ENCODE assay signal across 30 mouse cellular contexts in the genomic region with DNA sequence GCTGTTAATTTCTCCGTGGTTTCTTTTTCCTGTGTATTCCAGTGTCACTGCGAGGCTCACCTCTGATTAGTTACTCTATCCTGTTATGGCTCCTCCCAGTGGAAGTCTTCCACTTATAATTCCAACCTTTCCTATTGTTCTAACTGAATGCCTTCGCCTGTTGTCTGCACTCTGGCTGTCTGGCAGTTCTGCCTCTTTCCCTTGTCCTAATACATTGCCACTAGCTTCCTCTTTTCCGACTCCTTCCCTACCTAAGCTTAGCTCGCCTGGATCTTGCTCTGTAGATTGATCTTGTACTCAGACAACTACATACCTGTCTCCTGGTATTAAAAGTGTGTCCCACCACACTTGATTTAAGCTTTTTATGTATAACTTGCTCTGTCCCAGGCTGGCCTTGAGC. TPM values are rescaled to one million over a fixed set of nuclear protein-coding genes. Genes with fewer than 3 reads are reported as not detected.
DNase-seq lines count a peak whose midpoint lies in the region; ATAC-seq and TF ChIP-seq lines count a peak whose summit lies in the region.
"Had no signal": no experiment of that assay in that cellular context is flagged by ENCODE, and none has a peak within 500 bp of the region (broad histone marks: within the 10 kb centered on the region; RNA-seq: fewer than 3 reads in every experiment).

No protein-coding gene starts in this region.

- H3K36me3 ChIP-seq in heart, embryonic 13.5 days: peaks cover 77% of the 10 kb centered on the region
- peaks cover 12% of the 10 kb centered on the region; the same call in 1 of the 2 replicates for H3K36me3 ChIP-seq in kidney, postnatal 0 days (ENCODE audit: insufficient read depth, low read length)
- peaks cover 32% of the 10 kb centered on the region for H3K36me3 ChIP-seq in kidney, embryonic 16.5 days (ENCODE audit: insufficient read depth, low read length)
- peaks cover 79% of the 10 kb centered on the region for H3K36me3 ChIP-seq in hindbrain, embryonic 14.5 days (replicated peaks; ENCODE audit: control insufficient read depth, insufficient read depth)

- peak; percentile 2; the same call in 1 of the 2 replicates for TF ChIP-seq CTCF in kidney, postnatal 0 days (IDR thresholded peaks at IDR 0.05; ENCODE audit: low read depth)

- no peaks in the 10 kb centered on the region for H3K27me3 ChIP-seq in heart, embryonic 13.5 days (replicated peaks)
- no peaks in the 10 kb centered on the region for H3K27me3 ChIP-seq in kidney, postnatal 0 days (ENCODE audit: insufficient read depth, low read length)
- H3K27me3 ChIP-seq in kidney, embryonic 16.5 days (ENCODE audit: insufficient read depth, low read length): no peaks in the 10 kb centered on the region
- H3K27me3 ChIP-seq in hindbrain, embryonic 14.5 days (ENCODE audit: control insufficient read depth, insufficient read depth, low read length): no peaks in the 10 kb centered on the region
- H3K27me3 ChIP-seq: CH12.LX; embryonic facial prominence, embryonic 12.5 days; embryonic facial prominence, embryonic 15.5 days; heart, embryonic 12.5 days; hindbrain, embryonic 13.5 days had no signal

- no peak for DNase-seq in heart, adult 8-10 months (ENCODE audit: low spot score)
- DNase-seq in kidney, postnatal 0 days (ENCODE audit: low spot score): no peak
- DNase-seq in hindbrain, embryonic 14.5 days (ENCODE audit: low spot score): no peak
- DNase-seq: adrenal gland, adult 8-10 months; adrenal gland, postnatal 25 days; B cell, adult 2 months; cerebellum, adult 18-20 months; cerebellum, adult 9-10 months; cerebellum, postnatal 14 days; forebrain, postnatal 0 days; gastrocnemius, adult 2 months; gastrocnemius, postnatal 14 days; heart, adult 2 months; heart, postnatal 36 days; kidney, adult 18-20 months had no signal

- H3K4me3 ChIP-seq in heart, embryonic 13.5 days: no peak overlapping the region
- no peak overlapping the region for H3K4me3 ChIP-seq in kidney, postnatal 0 days (replicated peaks; ENCODE audit: low read depth, low read length)
- H3K4me3 ChIP-seq in kidney, embryonic 16.5 days (ENCODE audit: low read length): no peak overlapping the region
- no peak overlapping the region for H3K4me3 ChIP-seq in hindbrain, embryonic 14.5 days (replicated peaks; ENCODE audit: low read length)
- H3K4me3 ChIP-seq: embryonic facial prominence, embryonic 12.5 days; embryonic facial prominence, embryonic 15.5 days; gastrocnemius, adult 2 months; heart, adult 2 months; heart, embryonic 12.5 days; hindbrain, embryonic 10.5 days; hindbrain, embryonic 13.5 days had no signal

- H3K4me1 ChIP-seq in heart, embryonic 13.5 days: peaks cover 7% of the 10 kb centered on the region
- H3K4me1 ChIP-seq in kidney, postnatal 0 days (replicated peaks; ENCODE audit: insufficient read depth, low read length): no peaks in the 10 kb centered on the region
- no peaks in the 10 kb centered on the region for H3K4me1 ChIP-seq in kidney, embryonic 16.5 days (ENCODE audit: insufficient read depth, low read length)
- no peaks in the 10 kb centered on the region for H3K4me1 ChIP-seq in hindbrain, embryonic 14.5 days (replicated peaks; ENCODE audit: control insufficient read depth, insufficient read depth, low read length)
- H3K4me1 ChIP-seq: embryonic facial prominence, embryonic 12.5 days; embryonic facial prominence, embryonic 15.5 days; hindbrain, embryonic 10.5 days; hindbrain, embryonic 13.5 days had no signal

- H3K9me3 ChIP-seq in heart, embryonic 13.5 days: no peaks in the 10 kb centered on the region
- no peaks in the 10 kb centered on the region for H3K9me3 ChIP-seq in kidney, postnatal 0 days (replicated peaks; ENCODE audit: low read length)
- no peaks in the 10 kb centered on the region for H3K9me3 ChIP-seq in kidney, embryonic 16.5 days (ENCODE audit: low read length)
- H3K9me3 ChIP-seq in hindbrain, embryonic 14.5 days (ENCODE audit: control insufficient read depth, low read length): no peaks in the 10 kb centered on the region
- H3K9me3 ChIP-seq: embryonic facial prominence, embryonic 12.5 days; embryonic facial prominence, embryonic 15.5 days; G1E; heart, embryonic 12.5 days; hindbrain, embryonic 10.5 days; hindbrain, embryonic 13.5 days had no signal

- 53% methylated on average over 5 of the region's 5 CpGs for WGBS in heart, embryonic 13.5 days
- WGBS in kidney, postnatal 0 days: 74% methylated on average over 5 of the region's 5 CpGs
- 80% methylated on average over 5 of the region's 5 CpGs for WGBS in kidney, embryonic 16.5 days
- 90% methylated on average over 5 of the region's 5 CpGs for WGBS in hindbrain, embryonic 14.5 days

- 0 out of 2 replicates have a peak overlapping the region, but pooled peaks have one; percentile 15 for H3K27ac ChIP-seq in heart, embryonic 13.5 days (replicated peaks)
- H3K27ac ChIP-seq in kidney, postnatal 0 days: no peak overlapping the region
- H3K27ac ChIP-seq in kidney, embryonic 16.5 days (ENCODE audit: low read length): no peak overlapping the region
- no peak overlapping the region for H3K27ac ChIP-seq in hindbrain, embryonic 14.5 days
- H3K27ac ChIP-seq: embryonic facial prominence, embryonic 12.5 days; embryonic facial prominence, embryonic 15.5 days; gastrocnemius, adult 2 months; heart, adult 2 months; hindbrain, embryonic 10.5 days; hindbrain, embryonic 13.5 days; hindbrain, postnatal 0 days had no signal

- ATAC-seq in heart, embryonic 13.5 days (ENCODE audit: extremely low read depth, insufficient number of reproducible peaks, low FRiP score, low TSS enrichment): no peak
- no peak for ATAC-seq in kidney, postnatal 0 days (replicated peaks; ENCODE audit: low FRiP score, low read depth)
- no peak for ATAC-seq in kidney, embryonic 16.5 days (ENCODE audit: low FRiP score, low TSS enrichment)
- peak; percentile 20; the same call in 1 of the 2 replicates for ATAC-seq in megakaryocyte progenitor cell, adult 5-6 weeks (replicated peaks; ENCODE audit: poor library complexity)
- ATAC-seq in hindbrain, embryonic 14.5 days (ENCODE audit: low FRiP score): no peak
- ATAC-seq: activated CD4-positive, CD25-positive, alpha-beta regulatory T cell, adult 4 months; forebrain, embryonic 14.5 days; forebrain, postnatal 0 days; hindbrain, postnatal 0 days; inflammation-experienced regulatory T-cells, adult 6 months; intestine, embryonic 16.5 days had no signal

- H3K9ac ChIP-seq in heart, embryonic 13.5 days: no peak overlapping the region
- H3K9ac ChIP-seq in kidney, postnatal 0 days (ENCODE audit: low read depth, low read length): no peak overlapping the region
- no peak overlapping the region for H3K9ac ChIP-seq in kidney, embryonic 16.5 days (replicated peaks; ENCODE audit: low read length)
- H3K9ac ChIP-seq in hindbrain, embryonic 14.5 days: no peak overlapping the region
- H3K9ac ChIP-seq: embryonic facial prominence, embryonic 12.5 days; embryonic facial prominence, embryonic 15.5 days; forebrain, postnatal 0 days; heart, embryonic 12.5 days; hindbrain, embryonic 13.5 days had no signal

- H3K4me2 ChIP-seq in heart, embryonic 13.5 days: no peak overlapping the region
- H3K4me2 ChIP-seq in kidney, postnatal 0 days (ENCODE audit: low read length): no peak overlapping the region
- no peak overlapping the region for H3K4me2 ChIP-seq in kidney, embryonic 16.5 days (replicated peaks; ENCODE audit: low read depth, low read length)
- no peak overlapping the region for H3K4me2 ChIP-seq in hindbrain, embryonic 14.5 days (replicated peaks)
- H3K4me2 ChIP-seq: embryonic facial prominence, embryonic 12.5 days; embryonic facial prominence, embryonic 15.5 days; heart, embryonic 12.5 days; hindbrain, embryonic 13.5 days had no signal

RNA-seq across cellular contexts. Expression of a gene that starts 22.3 kb away (rescaled TPM):
- 10.3 and 14.8 TPM in 2 replicates for polyA plus RNA-seq in heart, embryonic 13.5 days (2015; fragmentation: Nextera tagmentation; extraction: Ambion mirVana)
- total RNA-seq in heart, adult 8-10 months (2022): 1 to 10 TPM; 4.0 to 8.0 (median 5.6) TPM
- 11.6 and 11.7 TPM in 2 replicates for polyA plus RNA-seq in kidney, postnatal 0 days (2015; fragmentation: Nextera tagmentation; extraction: Ambion mirVana)
- 15.4 and 16.7 TPM in 2 replicates for polyA plus RNA-seq in kidney, embryonic 16.5 days (2015; fragmentation: Nextera tagmentation; extraction: Ambion mirVana)
- 14.4 and 19.1 TPM in 2 replicates for total RNA-seq in megakaryocyte progenitor cell, adult 5-6 weeks (2015)
- 14.4 and 14.9 TPM in 2 replicates for total RNA-seq in megakaryocyte progenitor cell, adult 5-6 weeks (2017)
- 30.8 and 31.5 TPM in 2 replicates for polyA plus RNA-seq in hindbrain, embryonic 14.5 days (2014; fragmentation: Nextera tagmentation; extraction: Ambion mirVana)

RNA-seq across cellular contexts. Expression of a gene that starts 22.4 kb away (rescaled TPM):
- polyA plus RNA-seq in heart, embryonic 13.5 days (2015; fragmentation: Nextera tagmentation; extraction: Ambion mirVana): 55.4 and 57.9 TPM in 2 replicates
- 10 to 100 TPM; 23.2 to 34.3 (median 28.8) TPM for total RNA-seq in heart, adult 8-10 months (2022)
- 79.3 and 87.4 TPM in 2 replicates for polyA plus RNA-seq in kidney, postnatal 0 days (2015; fragmentation: Nextera tagmentation; extraction: Ambion mirVana)
- 72.0 and 72.6 TPM in 2 replicates for polyA plus RNA-seq in kidney, embryonic 16.5 days (2015; fragmentation: Nextera tagmentation; extraction: Ambion mirVana)
- total RNA-seq in megakaryocyte progenitor cell, adult 5-6 weeks (2015): 51.2 and 55.0 TPM in 2 replicates
- total RNA-seq in megakaryocyte progenitor cell, adult 5-6 weeks (2017): 63.4 and 68.2 TPM in 2 replicates
- polyA plus RNA-seq in hindbrain, embryonic 14.5 days (2014; fragmentation: Nextera tagmentation; extraction: Ambion mirVana): 68.5 and 70.5 TPM in 2 replicates

RNA-seq across cellular contexts. Expression of a gene that starts 33.4 kb away (rescaled TPM):
- 2.1 and 2.4 TPM in 2 replicates for polyA plus RNA-seq in heart, embryonic 13.5 days (2015; fragmentation: Nextera tagmentation; extraction: Ambion mirVana)
- under 1 TPM; 0.14 to 0.34 (median 0.22) TPM for total RNA-seq in heart, adult 8-10 months (2022)
- polyA plus RNA-seq in kidney, postnatal 0 days (2015; fragmentation: Nextera tagmentation; extraction: Ambion mirVana): 34.5 and 37.2 TPM in 2 replicates
- polyA plus RNA-seq in kidney, embryonic 16.5 days (2015; fragmentation: Nextera tagmentation; extraction: Ambion mirVana): 20.5 and 22.0 TPM in 2 replicates
- 4.6 and 5.3 TPM in 2 replicates for total RNA-seq in megakaryocyte progenitor cell, adult 5-6 weeks (2015)
- 1.6 and 1.9 TPM in 2 replicates for total RNA-seq in megakaryocyte progenitor cell, adult 5-6 weeks (2017)
- polyA plus RNA-seq in hindbrain, embryonic 14.5 days (2014; fragmentation: Nextera tagmentation; extraction: Ambion mirVana): 2.5 and 3.0 TPM in 2 replicates
- polyA plus RNA-seq: G1E had no signal
